Mouse (Mus musculus) forebrain, postnatal 0 days (tissue): ENCODE results near the gene Gnb2. TPM values are rescaled to one million over a fixed set of nuclear protein-coding genes. Genes with fewer than 3 reads are reported as not detected.
A peak's percentile ranks its signal among the peaks of the same experiment; 100 is the strongest.

Experiments
- ATAC-seq: fragments of 200-750 bp; cut with Nextera tagmentation; 2 replicates; pipeline ENCODE4 v1.8.0; 2017; ENCODE audit warnings: mild to moderate bottlenecking, moderate library complexity
- DNase-seq: peaks from one replicate; pipeline ENCODE4 v3.0.0-alpha.2; 2015
- H3K27ac ChIP-seq: fragments of 300-500 bp; sonication (generic); 2 replicates; pipeline ENCODE4 v1.5.1; 2014; ENCODE audit warnings: low read depth, mild to moderate bottlenecking, antibody characterized with exemption, low read length, moderate library complexity, mixed read lengths
- H3K27me3 ChIP-seq: fragments of 300-500 bp; sonication (generic); 2 replicates; pipeline ENCODE4 v1.6.1; 2014; ENCODE audit warnings: mild to moderate bottlenecking, low read length, mixed read lengths; ENCODE audit not compliant: insufficient read depth
- H3K36me3 ChIP-seq: fragments of 300-500 bp; sonication (generic); 2 replicates; pipeline ENCODE4 v1.6.1; 2014; ENCODE audit warnings: mild to moderate bottlenecking, moderate library complexity; ENCODE audit not compliant: insufficient read depth
- H3K4me1 ChIP-seq: fragments of 300-500 bp; sonication (generic); 2 replicates; pipeline ENCODE4 v1.6.1; 2014; ENCODE audit warnings: antibody characterized with exemption; ENCODE audit not compliant: insufficient read depth
- H3K4me2 ChIP-seq: fragments of 300-500 bp; sonication (generic); 2 replicates; pipeline ENCODE4 v1.6.1; 2014; ENCODE audit warnings: low read depth, mild to moderate bottlenecking, moderate library complexity
- H3K4me3 ChIP-seq: fragments of 300-500 bp; sonication (generic); 2 replicates; pipeline ENCODE4 v1.5.1; 2014; ENCODE audit warnings: low read depth, low read length, mixed read lengths
- H3K9ac ChIP-seq: fragments of 300-500 bp; sonication (generic); 2 replicates; pipeline ENCODE4 v1.6.1; 2014; ENCODE audit warnings: mild to moderate bottlenecking
- H3K9me3 ChIP-seq: fragments of 300-500 bp; sonication (generic); 2 replicates; pipeline ENCODE4 v1.6.1; 2016; ENCODE audit warnings: low read length
- CTCF ChIP-seq: sonication (generic); IDR thresholded peaks from 2 replicates; pipeline ENCODE4 v1.5.1; 2016; ENCODE audit warnings: antibody characterized with exemption, control low read depth, low read depth
- WGBS: fragments of 180-500 bp; shearing (Covaris S2); extraction: QIAGEN DNeasy Blood & Tissue Kit; methylation state at CpG from one replicate; pipeline ENCODE4 v1.1.7; 2014; 5-methylcytosine and 5-hydroxymethylcytosine counted together
- polyA plus RNA-seq: library from polyadenylated mRNA; unstranded; fragments of >200 nt; fragmentation: Nextera tagmentation; extraction: Ambion mirVana; gene quantifications from 2 replicates; pipeline ENCODE4 v1.2.1, GENCODE M21; 2015
- total RNA-seq: library from RNA; depleted of rRNA; stranded (reverse); fragments of >200 nt; gene quantifications from 2 replicates; pipeline ENCODE4 v1.2.3, GENCODE M21; 2014

The Gnb2 gene
- total and polyA plus RNA-seq, 2 experiments from 2014 or later = 766 to 1,339 TPM

- Histone ChIP-seq H3K4me1 (no peaks in the 10 kb centered on the region), H3K27me3 (no peaks in the 10 kb centered on the region), H3K9me3 (no peaks in the 10 kb centered on the region), H3K4me3 (no peak overlapping the region), H3K36me3 (peaks cover 80% of the 10 kb centered on the region), H3K4me2 (no peak overlapping the region), H3K27ac (peak overlapping the region; percentile 57; the same call in 1 of the 2 replicates), H3K9ac (no peak overlapping the region)
- WGBS = 37% methylated on average over 16 of the region's 16 CpGs
- no peak for ATAC-seq
- no peak for DNase-seq
- TF ChIP-seq CTCF = no peak
Measured at GRCm38 (mm10) chr5:137526192-137526936, 6.9 kb downstream of the Gnb2 start.

GRCm38 (mm10) chr5:137525511-137525910 lies 7.8 kb downstream of the Gnb2 start:
- ATAC-seq = no peak
- Histone ChIP-seq H3K36me3 (peaks cover 89% of the 10 kb centered on the region), H3K4me1 (no peaks in the 10 kb centered on the region), H3K9ac (no peak overlapping the region), H3K27me3 (no peaks in the 10 kb centered on the region), H3K4me2 (no peak overlapping the region), H3K9me3 (no peaks in the 10 kb centered on the region), H3K27ac (peak overlapping the region; percentile 45; the same call in 1 of the 2 replicates), H3K4me3 (no peak overlapping the region)
- 70% methylated on average over 16 of the region's 16 CpGs for WGBS
- TF ChIP-seq CTCF = no peak
- DNase-seq = no peak

- Histone ChIP-seq H3K36me3 (peaks cover 93% of the 10 kb centered on the region), H3K9ac (no peak overlapping the region), H3K27me3 (no peaks in the 10 kb centered on the region), H3K4me2 (no peak overlapping the region), H3K4me1 (no peaks in the 10 kb centered on the region), H3K9me3 (no peaks in the 10 kb centered on the region), H3K4me3 (no peak overlapping the region), H3K27ac (no peak overlapping the region)
- WGBS = 87% methylated on average over 13 of the region's 13 CpGs
- ATAC-seq (no peak), DNase-seq (no peak)
- TF ChIP-seq CTCF = no peak
Measured at GRCm38 (mm10) chr5:137524671-137525070, 8.6 kb downstream of the Gnb2 start.

DNA sequence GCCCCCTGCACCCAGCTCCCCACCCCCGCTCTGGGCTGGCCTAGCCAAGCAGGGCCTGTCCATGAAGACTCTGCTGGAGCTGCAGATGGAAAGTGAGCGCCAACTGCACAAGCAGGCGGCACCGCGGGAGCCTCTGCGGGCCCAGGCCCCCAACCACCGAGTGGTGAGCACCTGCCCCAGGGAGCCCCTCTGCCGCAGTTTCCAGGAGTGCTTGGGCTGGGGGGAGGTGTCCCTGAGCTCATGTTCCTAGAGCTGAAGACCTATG lies 9.1 kb downstream of the Gnb2 start:
- no peak for TF ChIP-seq CTCF

DNA sequence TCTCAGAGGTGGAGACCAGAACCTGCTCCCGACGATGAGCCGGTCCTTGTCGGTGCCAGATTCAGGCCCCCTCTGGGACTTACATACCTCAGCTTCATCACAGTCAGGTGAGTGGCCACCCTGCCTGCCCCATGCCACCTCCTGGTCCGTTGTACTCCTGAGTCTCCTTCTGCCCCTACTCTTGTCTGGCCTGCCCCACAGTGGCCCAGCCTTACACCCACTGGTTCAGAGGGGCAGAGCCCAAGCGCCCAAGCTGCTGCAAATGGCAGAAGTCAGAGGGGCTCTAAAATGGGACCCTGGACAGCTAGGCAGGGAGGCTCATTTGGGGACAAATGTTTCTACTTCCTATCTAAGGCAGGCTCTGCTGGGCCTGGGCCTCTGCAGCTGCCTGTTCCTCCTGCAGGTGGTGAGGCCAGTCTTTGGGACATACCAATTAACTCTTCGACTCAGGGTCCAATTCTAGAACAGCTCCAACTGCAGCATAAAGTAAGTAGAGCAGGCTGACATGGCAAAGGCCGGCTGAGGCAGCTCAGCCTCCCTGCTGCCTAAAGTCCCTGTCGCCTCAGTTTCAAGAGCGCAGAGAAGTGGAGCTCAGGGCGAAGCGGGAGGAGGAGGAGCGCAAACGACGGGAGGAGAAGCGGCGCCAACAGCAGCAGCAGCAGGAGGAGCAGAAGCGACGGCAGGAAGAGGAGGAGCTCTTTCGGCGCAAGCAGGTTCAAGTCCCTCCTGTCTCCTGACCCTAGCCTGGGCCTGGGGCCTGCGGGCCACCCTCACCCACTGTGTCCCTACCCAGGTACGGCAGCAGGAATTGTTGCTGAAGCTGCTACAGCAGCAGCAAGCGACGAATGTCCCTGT lies 9.7 kb downstream of the Gnb2 start:
- Histone ChIP-seq H3K27me3 (no peaks in the 10 kb centered on the region), H3K4me3 (no peak overlapping the region), H3K4me2 (no peak overlapping the region), H3K4me1 (no peaks in the 10 kb centered on the region), H3K9ac (no peak overlapping the region), H3K27ac (no peak overlapping the region), H3K36me3 (peaks cover 93% of the 10 kb centered on the region), H3K9me3 (no peaks in the 10 kb centered on the region)
- DNase-seq = no peak
- 82% methylated on average over 24 of the region's 25 CpGs for WGBS
- no peak for ATAC-seq
- no peak for TF ChIP-seq CTCF

More for the DNA sequence above, 9.1 kb downstream of the Gnb2 start:
- WGBS = 85% methylated on average over 8 of the region's 8 CpGs
- DNase-seq (no peak), ATAC-seq (no peak)
- Histone ChIP-seq H3K4me2 (no peak overlapping the region), H3K9ac (no peak overlapping the region), H3K4me1 (no peaks in the 10 kb centered on the region), H3K36me3 (peaks cover 93% of the 10 kb centered on the region), H3K4me3 (no peak overlapping the region), H3K27ac (no peak overlapping the region), H3K9me3 (no peaks in the 10 kb centered on the region), H3K27me3 (no peaks in the 10 kb centered on the region)

DNA sequence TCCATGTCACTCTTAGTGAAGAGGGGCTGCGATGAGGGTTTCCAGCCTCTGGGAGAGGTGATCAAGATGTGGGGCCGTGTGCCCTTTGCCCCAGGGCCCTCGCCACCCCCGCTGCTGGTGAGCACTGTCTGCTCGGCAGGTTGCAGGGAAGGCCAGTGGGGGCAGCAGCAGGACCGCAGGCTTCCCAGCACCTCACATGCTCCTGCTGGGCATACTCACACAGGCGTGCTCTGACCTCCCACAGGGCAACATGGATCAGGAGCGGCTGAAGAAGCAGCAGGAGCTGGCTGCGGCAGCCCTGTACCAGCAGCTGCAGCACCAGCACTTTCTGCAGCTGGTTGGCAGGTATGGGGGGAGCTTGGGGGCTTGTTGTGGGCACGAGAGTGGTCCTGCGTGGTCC lies 10.6 kb downstream of the Gnb2 start:
- Histone ChIP-seq H3K4me3 (no peak overlapping the region), H3K4me2 (no peak overlapping the region), H3K36me3 (peaks cover 87% of the 10 kb centered on the region), H3K27me3 (no peaks in the 10 kb centered on the region), H3K4me1 (no peaks in the 10 kb centered on the region), H3K27ac (no peak overlapping the region), H3K9me3 (no peaks in the 10 kb centered on the region), H3K9ac (no peak overlapping the region)
- ATAC-seq (no peak), DNase-seq (no peak)
- TF ChIP-seq CTCF = 0 out of 2 replicates have a peak, but pooled peaks have one; percentile 1
- WGBS = 72% methylated on average over 11 of the region's 11 CpGs

GRCm38 (mm10) chr5:137521861-137522260 lies 11.4 kb downstream of the Gnb2 start:
- H3K27ac ChIP-seq = no peak overlapping the region
- no peaks in the 10 kb centered on the region for H3K4me1 ChIP-seq
- H3K9ac ChIP-seq = no peak overlapping the region
- H3K36me3 ChIP-seq = peaks cover 87% of the 10 kb centered on the region
- WGBS = 75% methylated on average over 9 of the region's 9 CpGs
- H3K4me3 ChIP-seq = no peak overlapping the region
- ATAC-seq = no peak
- no peaks in the 10 kb centered on the region for H3K9me3 ChIP-seq
- no peak overlapping the region for H3K4me2 ChIP-seq
- no peak for TF ChIP-seq CTCF
- DNase-seq = no peak
- no peaks in the 10 kb centered on the region for H3K27me3 ChIP-seq
